Mouse (Mus musculus) splenic B cell, adult 2 months (primary cell): ENCODE data around the gene Ttc38.
"Not testable (repeated sequence)": the region's sequence is repeated elsewhere in the genome, so short reads cannot be mapped to it uniquely, and the experiment has no call there.

Experiments used
- DNase-seq: peaks from one replicate; pipeline ENCODE4 v3.0.0-alpha.2; 2011; ENCODE audit warnings: low read depth, low spot score
- H3K27me3 ChIP-seq: 2 replicates; pipeline ENCODE4 v1.6.1; 2012; ENCODE audit warnings: mild to moderate bottlenecking, low read length, moderate library complexity, mixed read lengths; ENCODE audit not compliant: control insufficient read depth, poor library complexity, insufficient read depth, severe bottlenecking
- H3K36me3 ChIP-seq: 2 replicates; pipeline ENCODE4 v1.6.1; 2012; ENCODE audit warnings: mild to moderate bottlenecking, low read length, moderate library complexity, mixed read lengths; ENCODE audit not compliant: control insufficient read depth, poor library complexity, insufficient read depth, severe bottlenecking

The Ttc38 gene

DNA sequence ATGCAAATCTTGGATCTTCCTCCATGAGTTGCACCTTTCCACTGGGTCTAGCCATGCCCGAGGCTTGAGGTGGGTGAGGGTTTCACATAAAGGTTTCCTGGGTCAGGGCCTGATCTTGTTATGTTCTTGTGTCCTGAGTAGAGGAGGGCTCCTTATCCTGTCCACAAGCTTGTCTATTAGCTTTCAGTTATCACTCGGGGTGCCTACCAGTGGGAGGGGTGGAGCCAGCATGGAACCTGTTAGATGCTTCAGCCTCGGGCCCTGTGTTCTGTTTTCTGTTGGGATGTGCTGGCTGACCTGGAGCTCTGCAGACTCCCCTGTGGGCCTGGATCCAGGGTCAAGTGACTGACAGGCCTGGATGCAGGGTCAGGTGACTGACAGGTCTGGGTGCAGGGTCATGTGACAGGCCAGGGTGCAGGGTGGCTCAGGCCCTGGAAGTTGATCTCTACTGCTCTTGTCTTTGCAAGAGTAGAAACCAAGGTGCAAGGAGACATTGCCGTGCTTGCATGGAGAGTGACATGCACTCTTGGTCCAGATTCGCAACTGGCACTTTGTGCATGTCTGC is 9.8 kb downstream of the Ttc38 start:
- peaks cover 4% of the 10 kb centered on the region for H3K36me3 ChIP-seq
- DNase-seq = no peak
- no peaks in the 10 kb centered on the region for H3K27me3 ChIP-seq

DNA sequence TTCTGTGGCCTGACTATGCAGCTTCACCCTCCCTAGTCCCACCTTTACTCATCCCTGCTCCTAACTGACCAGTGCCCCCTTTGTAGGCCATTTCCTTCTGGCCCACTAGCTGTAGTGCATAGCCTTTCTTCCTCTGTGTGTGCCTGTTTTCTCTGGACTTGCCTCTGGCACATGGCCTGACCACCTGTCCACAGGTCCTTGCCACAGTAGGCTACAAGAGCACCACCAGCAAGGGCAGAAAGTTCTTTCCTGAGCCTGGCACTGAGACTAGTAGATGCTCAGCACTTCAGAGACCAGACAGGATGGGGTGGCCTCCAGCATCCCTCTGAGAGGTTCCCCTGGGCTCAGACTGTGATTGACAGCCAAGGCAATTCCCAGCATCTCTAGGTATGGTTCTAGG is 13.0 kb downstream of the Ttc38 start:
- DNase-seq = no peak
- Histone ChIP-seq H3K36me3 (peaks cover 4% of the 10 kb centered on the region), H3K27me3 (no peaks in the 10 kb centered on the region)

DNA sequence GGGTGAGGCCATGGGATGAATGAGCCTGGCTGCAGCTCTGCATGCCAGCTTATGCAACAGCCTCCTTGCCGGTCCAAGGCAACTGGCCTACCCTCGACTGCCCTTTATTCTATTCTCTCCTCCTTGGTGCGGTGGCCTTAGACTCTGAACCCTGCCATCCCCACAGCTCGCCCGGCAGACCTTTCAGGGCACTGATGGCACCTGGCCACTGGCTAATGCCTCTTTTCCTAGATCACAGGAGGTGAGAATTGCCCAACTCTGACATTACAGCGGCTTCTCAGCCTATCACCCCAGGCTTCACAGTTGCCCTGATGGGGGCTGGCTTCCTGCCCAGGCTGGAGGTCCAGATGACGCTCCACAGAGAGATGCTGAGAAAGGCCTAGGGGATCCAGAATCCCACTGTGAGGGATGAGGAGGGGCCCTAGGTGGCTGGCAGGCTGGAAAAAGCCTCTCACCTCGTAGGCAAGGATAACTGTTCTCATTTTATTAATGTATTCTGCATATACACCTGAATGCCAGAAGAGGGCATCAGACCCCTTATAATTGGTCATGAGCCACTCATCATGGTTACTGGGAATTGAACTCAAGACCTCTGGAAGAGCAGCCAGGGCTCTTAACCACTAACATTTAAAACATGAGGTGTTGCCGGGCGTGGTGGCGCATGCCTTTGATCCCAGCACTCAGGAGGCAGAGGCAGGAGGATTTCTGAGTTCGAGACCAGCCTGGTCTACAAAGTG is 19.7 kb downstream of the Ttc38 start:
- no peaks in the 10 kb centered on the region for H3K27me3 ChIP-seq
- no peaks in the 10 kb centered on the region; the same call in 1 of the 2 replicates for H3K36me3 ChIP-seq
- DNase-seq = peak; percentile 25

DNA sequence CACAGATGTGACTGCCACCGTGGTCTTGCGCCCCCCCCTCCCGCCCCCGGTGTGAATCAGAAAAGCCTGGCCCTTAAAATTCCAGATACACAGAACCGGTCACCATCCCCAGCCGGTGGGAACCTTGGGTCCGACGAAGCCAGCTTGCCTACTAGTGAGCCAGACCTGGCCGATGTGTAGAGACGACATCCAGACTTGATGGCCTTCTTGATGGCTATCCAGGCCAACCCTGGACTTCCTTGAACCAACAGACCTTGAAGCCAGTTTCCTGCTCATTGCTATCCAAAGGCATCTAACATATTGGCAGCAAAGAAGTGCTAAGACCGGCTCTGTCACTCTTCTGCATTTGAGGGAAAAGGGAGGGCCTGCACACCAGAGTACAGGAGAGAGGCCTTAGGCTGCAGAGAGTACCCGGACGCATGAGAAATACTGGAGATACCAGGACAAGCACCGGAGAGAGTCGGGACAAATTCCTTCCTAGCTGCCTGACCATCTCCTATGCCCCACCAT is 26.9 kb downstream of the Ttc38 start:
- no peaks in the 10 kb centered on the region for H3K36me3 ChIP-seq
- no peaks in the 10 kb centered on the region for H3K27me3 ChIP-seq
- DNase-seq = no peak

DNA sequence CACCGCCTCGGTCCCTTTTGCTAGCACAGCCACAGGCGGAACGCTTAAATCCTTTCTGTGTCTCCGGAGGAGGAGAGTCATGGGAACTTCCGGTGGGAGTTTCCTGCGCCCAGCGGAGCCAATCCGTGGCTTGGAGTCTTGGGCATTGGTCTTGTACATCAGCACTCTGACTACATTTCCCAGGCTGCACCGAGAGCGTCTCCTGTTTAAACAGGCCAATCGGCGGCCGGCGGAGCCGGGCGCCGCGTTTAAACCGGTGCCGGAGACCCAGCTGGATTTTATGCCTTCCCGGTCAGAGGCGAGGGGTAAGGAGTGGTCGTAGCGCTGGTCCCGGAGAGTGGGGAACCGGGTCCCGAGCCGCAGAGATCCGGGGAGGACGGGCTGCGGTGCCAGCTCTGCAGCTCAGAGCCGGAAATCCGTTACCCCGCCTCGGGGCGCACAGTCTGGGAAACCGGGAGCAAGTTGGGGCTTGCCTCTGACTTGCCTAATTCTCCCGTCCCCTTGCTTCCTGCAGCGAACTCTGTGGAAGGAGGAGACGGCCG is 27.5 kb downstream of the Ttc38 start, which contains the start of gene Gtse1:
Gtse1 (plus strand) TSS at position 256 of the 542 bp plus-strand sequence.
- peak; percentile 94 for DNase-seq
- Histone ChIP-seq H3K36me3 (no peaks in the 10 kb centered on the region), H3K27me3 (no peaks in the 10 kb centered on the region)

DNA sequence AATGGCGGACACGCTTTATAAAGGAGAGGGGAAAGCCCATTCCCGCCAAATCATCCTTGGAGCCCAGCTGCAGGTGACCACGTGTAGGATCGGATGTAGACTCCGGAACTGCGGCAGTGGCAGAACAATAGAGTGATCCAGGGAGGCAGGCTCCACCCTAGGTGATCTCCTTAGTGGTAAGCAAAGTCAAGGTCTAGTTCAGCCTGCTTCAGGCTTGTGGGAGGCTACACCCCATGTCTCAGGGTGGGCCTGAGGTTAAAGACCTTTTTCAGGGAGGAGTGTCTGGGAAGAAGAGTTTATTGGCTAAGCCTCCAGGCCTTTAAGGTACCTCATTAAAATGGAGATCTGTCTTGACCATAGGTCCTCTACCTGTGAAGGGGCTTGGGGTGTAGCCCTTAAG is 33.8 kb downstream of the Ttc38 start:
- not testable (repeated sequence) for H3K36me3 ChIP-seq, DNase-seq, H3K27me3 ChIP-seq

DNA sequence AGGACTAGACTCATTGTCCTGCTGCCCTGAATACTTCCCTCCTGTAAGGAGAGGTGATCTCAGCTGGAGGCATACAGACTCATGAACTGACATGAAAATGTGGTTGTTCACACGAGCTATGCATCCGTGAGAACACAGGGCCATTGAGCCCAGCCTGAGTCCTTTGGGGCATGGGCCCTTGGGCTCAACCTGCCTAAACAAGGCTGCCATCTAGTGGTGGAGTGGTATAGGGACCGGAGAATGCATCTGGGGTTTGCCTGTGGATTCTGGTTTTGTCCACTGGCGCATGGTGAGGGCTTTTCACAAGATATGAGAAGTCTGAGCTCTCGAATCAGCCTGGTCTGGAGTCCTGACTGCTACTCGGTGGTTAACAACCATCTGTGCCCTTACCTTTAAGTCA is 35.6 kb downstream of the Ttc38 start:
- peak; percentile 85 for DNase-seq
- Histone ChIP-seq H3K36me3 (0 out of 2 replicates have a peak, but pooled peaks cover 1% of the 10 kb centered on the region), H3K27me3 (no peaks in the 10 kb centered on the region)

DNA sequence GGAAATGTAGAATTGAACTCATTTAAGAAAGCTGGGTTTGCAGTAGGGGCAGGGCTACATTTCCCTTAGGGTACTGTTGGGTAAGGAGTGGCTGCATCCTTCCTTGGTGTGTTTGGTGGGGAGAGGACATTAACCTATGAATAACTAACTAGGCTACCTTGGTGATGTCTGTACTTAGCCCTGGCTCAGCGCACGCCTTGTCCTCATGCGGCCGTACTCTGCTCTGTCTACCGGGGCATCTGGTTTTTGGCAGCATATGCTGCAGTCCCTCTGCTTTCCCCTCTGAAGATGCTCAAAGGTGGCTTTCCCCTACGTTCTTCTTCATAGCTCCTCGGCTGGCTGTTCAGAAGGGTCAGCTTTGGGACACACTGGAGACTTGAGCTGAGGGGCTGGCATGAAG is 45.2 kb downstream of the Ttc38 start:
- no peaks in the 10 kb centered on the region for H3K36me3 ChIP-seq
- H3K27me3 ChIP-seq = no peaks in the 10 kb centered on the region
- DNase-seq = no peak

DNA sequence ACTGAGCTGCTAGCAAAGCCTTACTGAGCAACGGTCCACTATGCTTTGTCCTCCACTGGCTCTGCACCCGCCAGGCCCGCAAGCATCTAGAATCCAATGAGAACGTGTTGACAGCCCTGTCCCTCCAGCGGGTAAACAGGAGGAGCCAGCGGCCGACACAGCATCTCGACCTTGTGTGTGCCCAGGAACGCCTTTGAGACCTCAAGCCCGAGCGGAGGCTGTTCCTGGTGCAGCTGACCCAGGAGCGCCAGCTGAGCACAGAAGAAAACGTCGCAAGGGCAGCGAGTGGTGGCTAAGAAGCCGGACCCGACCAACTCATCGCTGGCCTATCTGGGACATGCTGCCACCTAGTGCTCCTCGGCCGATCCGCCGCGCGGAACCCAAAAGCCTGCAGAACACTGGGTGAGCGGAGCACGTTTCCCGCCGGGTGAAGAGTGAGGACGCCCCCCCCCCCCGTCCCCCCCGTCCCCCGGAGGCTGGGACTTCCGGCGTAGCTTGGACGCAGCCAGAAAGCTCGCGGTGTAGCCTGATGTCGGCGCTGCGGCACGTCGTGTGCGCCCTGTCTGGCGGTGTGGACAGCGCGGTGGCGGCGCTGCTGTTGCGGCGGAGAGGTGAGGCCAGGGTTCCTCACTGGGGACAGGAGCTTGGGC is 46.9 kb downstream of the Ttc38 start, which contains the start of gene Trmu:
Trmu (plus strand) TSS at position 465 of the 650 bp plus-strand sequence.
- peak; percentile 92 for DNase-seq
- Histone ChIP-seq H3K27me3 (no peaks in the 10 kb centered on the region), H3K36me3 (no peaks in the 10 kb centered on the region)

DNA sequence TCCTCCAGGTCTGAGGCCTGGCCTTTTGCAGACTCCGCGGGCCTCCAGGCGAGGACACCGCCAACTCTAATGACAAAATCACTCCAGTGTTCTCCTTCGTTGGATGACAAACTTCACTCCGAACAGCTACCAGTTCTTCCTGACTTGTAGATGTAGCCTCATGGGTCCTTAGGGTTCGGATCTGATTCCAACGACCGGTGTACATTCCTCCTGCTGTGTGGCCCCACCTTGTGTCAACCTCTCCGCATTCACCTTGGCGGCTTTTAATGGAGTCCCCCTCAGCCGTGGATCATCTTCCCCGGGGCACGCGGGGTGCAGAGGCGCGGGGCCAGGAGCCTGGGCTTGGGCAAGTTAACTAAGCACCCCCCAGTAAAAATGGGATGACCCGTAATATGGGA is 47.4 kb downstream of the Ttc38 start:
- no peaks in the 10 kb centered on the region for H3K27me3 ChIP-seq
- DNase-seq = no peak
- H3K36me3 ChIP-seq = no peaks in the 10 kb centered on the region; the same call in 1 of the 2 replicates

DNA sequence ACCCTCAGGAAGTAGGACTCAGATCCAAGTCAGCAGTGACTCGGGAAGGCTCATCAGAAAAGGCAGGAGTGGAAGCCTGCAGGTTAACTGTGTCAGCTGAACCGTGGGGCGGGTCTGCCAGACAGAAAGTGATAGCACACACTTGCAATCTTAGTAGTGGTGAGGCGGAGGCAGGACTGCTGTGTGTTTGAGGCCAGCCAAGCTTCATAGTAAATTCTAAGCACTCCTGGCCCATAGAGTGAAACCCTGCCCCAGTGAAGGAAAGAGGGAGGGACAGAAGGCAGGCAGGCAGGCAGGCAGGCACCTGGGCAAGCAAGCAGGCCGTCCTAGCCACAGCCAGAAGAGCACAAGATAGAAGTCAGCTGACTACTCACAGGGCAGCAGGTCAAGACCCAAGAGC is 53.5 kb downstream of the Ttc38 start:
- DNase-seq = no peak

DNA sequence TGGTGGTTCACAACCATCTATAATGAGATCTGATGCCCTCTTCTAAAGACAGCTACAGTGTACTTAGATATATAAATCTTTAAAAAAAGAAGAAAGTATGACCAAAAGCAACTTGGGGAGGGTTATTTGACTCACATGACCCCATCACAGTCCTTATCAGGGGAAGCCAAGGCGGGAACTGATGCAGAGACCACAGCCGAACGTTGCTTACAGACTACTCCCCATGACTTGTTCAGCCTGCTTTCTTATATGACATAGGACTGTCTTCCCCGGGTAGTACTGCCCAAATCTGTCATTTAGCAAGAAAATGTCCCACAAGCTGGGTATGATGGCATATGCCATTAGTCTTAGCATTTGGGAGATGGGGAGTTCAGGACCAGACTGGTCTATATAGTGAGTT is 57.1 kb downstream of the Ttc38 start:
- DNase-seq = no peak
- no peaks in the 10 kb centered on the region for H3K27me3 ChIP-seq
- peaks cover 5% of the 10 kb centered on the region for H3K36me3 ChIP-seq

More for the DNA sequence above, 53.5 kb downstream of the Ttc38 start:
- H3K27me3 ChIP-seq = no peaks in the 10 kb centered on the region
- peaks cover 2% of the 10 kb centered on the region for H3K36me3 ChIP-seq

DNA sequence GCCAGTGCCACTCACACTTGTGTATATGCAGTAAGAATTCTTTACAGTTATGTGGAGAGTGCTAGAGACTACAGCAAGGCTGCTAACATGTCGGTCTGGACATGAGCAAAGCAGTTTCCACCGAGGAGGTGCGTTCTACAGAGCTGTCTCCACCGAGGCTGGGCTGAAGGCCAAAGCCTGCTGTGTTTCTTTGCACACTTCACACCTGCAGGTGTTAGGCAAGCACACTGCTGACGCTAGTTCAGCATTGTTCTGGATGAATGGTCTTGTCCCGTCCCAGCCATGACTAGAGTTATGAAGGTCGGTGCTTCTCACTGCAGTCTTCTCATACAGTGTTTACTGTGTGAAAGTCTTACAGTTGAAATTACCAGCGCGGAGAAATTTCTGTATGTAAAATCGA is 59.9 kb downstream of the Ttc38 start:
- Histone ChIP-seq H3K27me3 (no peaks in the 10 kb centered on the region), H3K36me3 (peaks cover 5% of the 10 kb centered on the region)
- no peak for DNase-seq

DNA sequence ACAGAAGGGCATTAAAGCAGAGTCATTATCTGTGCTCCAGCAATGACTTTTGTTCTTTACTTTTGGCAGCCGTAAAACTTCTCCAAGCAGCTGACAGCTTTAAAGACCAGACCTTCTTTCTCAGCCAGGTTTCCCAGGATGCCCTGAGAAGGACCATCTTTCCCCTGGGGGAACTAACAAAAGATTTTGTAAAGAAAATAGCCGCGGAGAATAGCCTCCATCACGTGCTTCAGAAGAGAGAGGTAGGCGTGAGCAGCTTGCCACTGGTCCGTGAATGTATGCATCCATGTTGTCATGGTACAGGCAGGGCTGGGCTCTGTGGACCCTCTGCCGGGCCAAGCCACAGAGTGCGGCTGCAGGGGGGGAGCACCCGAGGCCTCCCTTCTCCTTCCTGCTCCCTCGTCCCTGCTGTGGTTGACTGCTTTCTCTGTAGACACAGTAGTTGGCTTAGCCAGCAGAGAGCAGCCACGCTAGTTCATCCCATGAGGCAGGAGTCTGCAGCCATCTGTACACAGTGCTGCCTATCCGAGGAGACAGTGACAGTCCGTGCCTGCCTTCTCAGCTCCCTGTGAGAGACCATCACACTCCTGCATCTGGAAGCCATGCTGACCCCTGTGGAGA is 60.5 kb downstream of the Ttc38 start:
- Histone ChIP-seq H3K27me3 (no peaks in the 10 kb centered on the region), H3K36me3 (peaks cover 5% of the 10 kb centered on the region)
- DNase-seq = no peak
